Mouse (Mus musculus) testis, adult 2 months (tissue): ENCODE results near the gene C1galt1c1.

Experiments
- CTCF ChIP-seq: fragments of 200-500 bp; IDR thresholded peaks from 2 replicates; pipeline ENCODE4 v1.5.1; 2012; ENCODE audit warnings: low read depth, mild to moderate bottlenecking, inconsistent platforms, low read length, moderate library complexity; ENCODE audit not compliant: control insufficient read depth, insufficient read depth, insufficient replicate concordance
- POLR2A ChIP-seq: fragments of 200-500 bp; IDR thresholded peaks from 2 replicates; pipeline ENCODE4 v1.6.1; 2012; ENCODE audit warnings: low read depth, mild to moderate bottlenecking, inconsistent platforms, low read length, moderate library complexity; ENCODE audit not compliant: control insufficient read depth

GRCm38 (mm10) chrX:38593180-38593889 lies 41.6 kb downstream of the C1galt1c1 start:
- TF ChIP-seq POLR2A (no peak), CTCF (no peak)
